Mouse (Mus musculus): ENCODE measurements at regions not wholly inside any gene's neighbourhood (a gene's known extent, or its start where the extent isn't known, plus 50 kb on each side); places are given as distances from the start of the nearest gene placed in this dataset.
"Not testable (repeated sequence)": the region's sequence is repeated elsewhere in the genome, so short reads cannot be mapped to it uniquely, and the experiment has no call there.

DNA sequence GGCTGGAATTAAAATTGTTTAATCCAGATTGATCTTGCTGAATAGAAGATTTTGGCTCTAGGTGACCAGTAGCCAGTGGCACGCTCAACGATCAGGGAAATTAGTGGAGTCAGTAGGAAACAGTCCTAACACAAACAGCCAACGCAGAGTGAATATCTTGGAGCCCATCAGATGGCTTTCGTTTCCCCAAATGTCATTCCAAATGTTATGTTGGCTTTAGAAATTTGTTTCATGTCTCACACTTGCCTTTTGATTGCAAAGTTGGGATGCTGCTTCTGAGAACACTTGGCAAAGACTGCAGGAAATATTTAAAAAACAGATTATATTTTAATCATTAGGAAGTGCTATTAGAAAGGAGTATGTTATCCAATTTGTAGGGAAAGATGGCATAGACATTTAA is 650.7 kb upstream of the Cntnap5a start:
- peak; percentile 14 to 17 for DNase-seq

DNA sequence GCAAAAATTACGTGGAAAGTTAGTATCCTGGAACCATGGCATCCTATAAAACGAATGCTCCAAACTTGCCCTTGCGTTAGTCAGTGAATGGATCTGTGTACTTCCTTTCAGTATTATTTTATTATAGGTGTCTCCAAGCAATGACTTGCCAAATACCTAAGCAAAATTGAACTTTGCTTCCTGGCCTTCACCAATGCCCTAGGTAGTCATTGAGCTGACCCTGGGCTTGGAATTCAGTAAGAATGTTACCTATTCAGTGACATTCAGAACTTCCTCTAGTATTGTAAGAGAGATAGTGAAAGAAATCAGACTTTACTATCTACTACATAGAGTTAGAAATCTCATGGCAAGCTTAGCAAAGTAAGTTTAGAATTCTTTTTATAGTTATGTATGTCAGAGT is 642.9 kb upstream of the Cntnap5a start:
- DNase-seq = not testable (repeated sequence)

DNA sequence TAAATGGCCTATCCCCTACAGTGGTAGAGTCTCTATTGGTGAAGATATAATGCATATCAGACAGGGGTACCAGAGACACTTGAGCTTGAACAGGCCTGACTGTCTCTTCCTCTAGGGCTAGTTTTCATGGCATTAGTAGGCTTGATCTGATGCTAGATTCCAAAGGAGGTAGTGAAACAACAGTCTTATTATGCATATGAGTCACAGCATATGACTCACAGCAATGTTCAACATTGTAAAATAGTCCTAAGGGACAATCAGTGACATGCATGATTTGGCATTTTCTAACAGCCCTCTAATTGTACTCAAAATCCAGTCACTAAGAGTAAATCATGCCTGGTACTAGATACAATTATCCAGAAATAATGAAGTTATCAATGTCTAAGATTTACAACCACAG is 626.1 kb upstream of the Cntnap5a start:
- DNase-seq = no peak

Data from cerebellum, postnatal 10 days (tissue).